Mouse (Mus musculus): ENCODE measurements around the gene Spocd1. TPM values are rescaled to one million over a fixed set of nuclear protein-coding genes. Genes with fewer than 3 reads are reported as not detected.
"Not testable (repeated sequence)": the region's sequence is repeated elsewhere in the genome, so short reads cannot be mapped to it uniquely, and the experiment has no call there.

Spocd1 gene
- total RNA-seq (2021) = 0.86 and 3.4 TPM in 2 replicates
- long read RNA-seq = 0 reads

DNA sequence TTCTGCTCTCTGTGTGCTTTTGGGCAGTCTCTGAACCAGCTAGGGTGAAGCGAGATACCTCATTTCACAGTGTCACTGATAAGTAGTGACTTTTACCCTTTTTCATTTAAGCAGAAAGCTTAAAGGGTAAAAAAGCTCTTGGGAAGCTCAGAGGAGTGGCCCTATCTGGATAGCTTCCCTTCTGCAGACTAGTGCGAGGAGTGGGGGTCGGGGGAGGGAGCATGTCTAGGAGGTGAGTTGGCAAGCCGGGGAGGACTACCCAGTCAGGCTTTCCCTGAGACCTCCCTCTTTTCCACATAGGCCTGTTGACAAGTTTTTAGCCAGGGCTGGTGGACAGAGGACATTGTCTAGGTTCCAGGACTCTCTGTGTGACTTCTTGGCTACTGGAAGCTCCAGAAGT lies at the start of gene Spocd1:
TSS of gene Spocd1 (plus strand) at position 301 of the 400 bp plus-strand sequence.
- no peak for DNase-seq

- no peak for DNase-seq
These were observed 48.4 kb upstream of the Spocd1 start for GRCm38 (mm10) chr4:129880615-129881014.

GRCm38 (mm10) chr4:129881661-129882060 lies 47.4 kb upstream of the Spocd1 start:
- DNase-seq = no peak

- DNase-seq = peak; percentile 33
These were observed 46.3 kb upstream of the Spocd1 start for GRCm38 (mm10) chr4:129882555-129883293.

DNA sequence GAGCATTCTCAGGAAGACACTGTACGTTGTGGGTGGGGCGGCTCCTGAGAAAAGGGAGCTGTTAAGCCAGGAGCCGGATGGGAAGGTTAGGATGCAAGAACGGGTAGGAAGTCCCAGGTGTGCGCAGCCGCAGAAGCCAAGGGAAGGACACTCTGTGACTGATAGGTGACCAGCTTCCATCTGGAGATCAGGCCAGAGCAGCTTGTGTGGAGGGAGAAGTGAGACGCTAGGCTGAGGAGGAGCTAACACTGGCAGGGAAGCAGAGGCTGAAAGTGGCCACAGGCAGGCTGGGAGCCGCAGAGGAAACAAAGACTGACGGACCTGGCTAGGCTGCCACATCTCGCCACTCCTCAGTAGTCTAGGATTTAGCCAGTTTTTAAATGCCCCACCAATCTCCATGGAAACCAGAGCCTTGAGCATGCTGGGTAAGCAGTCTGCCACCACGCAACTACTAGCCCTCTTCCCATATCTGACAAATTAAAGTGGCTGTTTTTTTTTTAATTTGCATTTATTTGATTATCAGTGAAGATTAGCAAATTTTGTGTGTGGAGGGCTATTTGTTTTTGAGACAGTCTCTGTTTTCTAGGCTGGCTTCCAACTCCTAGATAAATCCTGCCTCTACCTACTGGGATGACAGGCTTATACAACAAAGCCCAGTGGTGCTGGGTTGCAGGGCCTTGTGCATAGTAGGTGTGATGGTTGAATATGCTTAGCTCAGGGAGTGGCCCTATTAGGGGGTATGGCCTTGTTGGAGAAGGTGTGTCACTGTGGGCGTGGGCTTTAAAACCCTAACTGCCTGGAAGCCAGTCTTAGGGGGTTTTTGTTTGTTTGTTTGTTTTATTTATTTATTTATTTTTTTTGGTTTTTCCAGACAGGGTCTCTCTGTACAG lies 44.8 kb upstream of the Spocd1 start:
- DNase-seq = no peak

DNA sequence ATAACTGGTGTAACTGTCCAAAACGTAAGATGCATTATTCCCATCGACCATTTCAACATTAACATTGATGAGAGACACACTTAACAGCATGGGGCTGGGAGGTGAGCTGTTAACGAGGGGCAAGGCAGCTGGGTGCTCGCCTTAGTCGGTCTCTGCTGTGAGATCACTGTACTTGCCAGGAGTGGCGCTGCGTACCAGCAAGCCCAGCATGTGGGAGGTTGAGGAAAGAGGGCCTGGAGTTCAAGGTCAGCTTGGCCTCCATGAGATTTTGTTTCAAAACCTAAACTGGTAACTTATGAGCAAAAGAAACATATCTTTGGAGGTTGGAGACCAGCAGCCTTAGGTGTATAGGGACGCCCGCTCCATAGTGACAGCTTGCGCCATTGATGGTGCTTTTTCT lies 39.4 kb upstream of the Spocd1 start:
- DNase-seq = no peak

DNA sequence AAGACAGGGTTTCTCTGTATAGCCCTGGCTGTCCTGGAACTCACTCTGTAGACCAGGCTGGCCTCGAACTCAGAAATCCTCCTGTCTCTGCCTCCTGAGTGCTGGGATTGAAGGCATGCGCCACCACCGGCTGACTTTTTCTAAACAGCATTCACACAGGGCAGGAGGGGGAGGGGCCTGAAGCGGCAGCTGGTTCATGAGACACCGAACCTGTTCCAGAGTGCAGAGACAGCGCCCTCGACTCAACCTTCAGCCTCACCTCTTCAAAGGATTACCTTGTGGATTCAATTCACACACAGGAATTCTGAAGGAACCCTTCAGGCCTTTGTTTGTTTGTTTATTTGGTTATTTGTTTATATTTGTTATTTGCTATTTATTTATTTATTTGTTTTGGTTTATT lies 39.0 kb upstream of the Spocd1 start:
- DNase-seq = no peak

DNA sequence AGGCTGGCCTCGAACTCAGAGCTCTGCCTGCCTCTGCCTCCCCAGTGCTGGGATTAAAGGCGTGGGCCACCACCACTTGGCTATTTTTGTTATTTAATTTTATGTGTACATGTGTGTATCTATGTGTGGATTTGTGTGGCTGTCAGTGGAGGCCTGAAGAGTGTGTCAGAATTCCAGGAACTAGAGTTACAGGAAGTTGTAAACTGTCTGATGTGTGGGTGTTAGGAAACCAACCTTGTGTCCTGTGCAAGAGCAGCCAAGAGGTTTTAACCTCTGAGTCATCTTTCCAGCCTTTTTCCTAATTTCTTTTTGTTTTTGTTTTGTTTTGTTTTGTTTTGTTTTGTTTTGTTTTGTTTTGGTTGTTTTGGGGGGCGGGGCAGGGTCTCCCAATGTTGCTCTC lies 34.2 kb upstream of the Spocd1 start:
- no peak for DNase-seq

DNA sequence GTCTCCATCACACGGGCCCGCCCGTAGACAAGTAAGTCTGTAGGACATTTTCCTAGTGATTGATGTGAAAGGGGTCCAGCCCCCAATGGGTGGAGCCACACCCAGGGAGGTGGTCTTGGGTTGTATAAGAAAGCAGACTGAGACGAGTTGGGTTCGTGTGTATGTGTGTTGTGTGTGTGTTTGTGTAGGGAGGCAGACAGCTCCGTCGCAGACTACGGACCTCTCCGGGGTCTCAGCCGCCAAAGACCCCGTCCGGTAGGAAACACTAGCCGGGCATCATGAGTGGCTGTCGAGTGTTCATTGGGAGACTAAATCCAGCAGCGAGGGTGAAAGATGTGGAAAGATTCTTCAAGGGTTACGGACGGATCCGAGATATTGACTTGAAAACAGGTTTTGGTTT lies 30.2 kb upstream of the Spocd1 start:
- not testable (repeated sequence) for DNase-seq

DNA sequence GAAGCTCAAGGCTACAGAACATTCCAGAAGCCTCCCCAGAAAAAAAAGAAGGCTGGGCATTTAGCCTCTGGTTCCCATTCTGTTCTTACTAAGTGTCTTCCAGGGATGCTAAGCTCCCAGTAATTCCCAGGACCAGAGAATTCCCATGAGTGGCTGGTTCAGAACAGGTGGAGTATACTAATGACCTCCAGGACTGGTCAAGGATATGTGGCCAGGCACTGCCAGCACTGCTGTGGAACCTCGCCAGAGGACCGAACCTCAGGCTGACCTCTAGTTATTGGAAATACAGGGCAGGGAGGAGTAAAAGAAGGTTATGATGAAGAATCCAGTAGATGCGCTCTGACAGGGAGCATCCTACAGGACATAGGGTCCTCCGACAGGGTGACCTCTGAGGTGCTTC lies 26.7 kb upstream of the Spocd1 start:
- no peak for DNase-seq

- DNase-seq = no peak
These were observed 25.5 kb upstream of the Spocd1 start for GRCm38 (mm10) chr4:129903577-129903976.

- no peak for DNase-seq
These were observed 24.0 kb upstream of the Spocd1 start for GRCm38 (mm10) chr4:129905032-129905431.

DNA sequence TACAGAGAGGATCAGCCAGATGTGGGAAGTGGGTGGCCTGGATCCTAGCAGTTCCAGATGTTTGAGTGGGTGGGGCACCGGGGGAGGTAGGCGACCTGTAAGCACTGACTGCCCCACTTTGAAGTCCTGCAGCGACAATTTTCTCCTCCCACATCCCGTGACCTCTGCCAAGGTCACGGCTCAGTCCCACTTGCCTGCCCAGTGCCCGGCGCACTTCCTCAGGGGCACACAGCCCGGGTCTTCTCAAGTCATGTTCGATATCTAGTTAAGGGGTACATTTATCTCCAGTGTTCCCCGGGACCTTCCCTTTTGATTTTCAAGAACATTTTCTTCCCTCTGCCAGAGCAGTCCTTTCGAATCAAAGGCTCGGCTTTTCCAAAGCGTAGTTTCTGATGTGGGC lies 23.0 kb upstream of the Spocd1 start:
- DNase-seq = peak; percentile 67

- DNase-seq = no peak
These were observed 20.2 kb upstream of the Spocd1 start for GRCm38 (mm10) chr4:129908836-129909235.

GRCm38 (mm10) chr4:129909261-129909731 lies 19.8 kb upstream of the Spocd1 start:
- DNase-seq = peak; percentile 50

- DNase-seq = no peak
These were observed 16.1 kb upstream of the Spocd1 start for GRCm38 (mm10) chr4:129912998-129913397.

DNA sequence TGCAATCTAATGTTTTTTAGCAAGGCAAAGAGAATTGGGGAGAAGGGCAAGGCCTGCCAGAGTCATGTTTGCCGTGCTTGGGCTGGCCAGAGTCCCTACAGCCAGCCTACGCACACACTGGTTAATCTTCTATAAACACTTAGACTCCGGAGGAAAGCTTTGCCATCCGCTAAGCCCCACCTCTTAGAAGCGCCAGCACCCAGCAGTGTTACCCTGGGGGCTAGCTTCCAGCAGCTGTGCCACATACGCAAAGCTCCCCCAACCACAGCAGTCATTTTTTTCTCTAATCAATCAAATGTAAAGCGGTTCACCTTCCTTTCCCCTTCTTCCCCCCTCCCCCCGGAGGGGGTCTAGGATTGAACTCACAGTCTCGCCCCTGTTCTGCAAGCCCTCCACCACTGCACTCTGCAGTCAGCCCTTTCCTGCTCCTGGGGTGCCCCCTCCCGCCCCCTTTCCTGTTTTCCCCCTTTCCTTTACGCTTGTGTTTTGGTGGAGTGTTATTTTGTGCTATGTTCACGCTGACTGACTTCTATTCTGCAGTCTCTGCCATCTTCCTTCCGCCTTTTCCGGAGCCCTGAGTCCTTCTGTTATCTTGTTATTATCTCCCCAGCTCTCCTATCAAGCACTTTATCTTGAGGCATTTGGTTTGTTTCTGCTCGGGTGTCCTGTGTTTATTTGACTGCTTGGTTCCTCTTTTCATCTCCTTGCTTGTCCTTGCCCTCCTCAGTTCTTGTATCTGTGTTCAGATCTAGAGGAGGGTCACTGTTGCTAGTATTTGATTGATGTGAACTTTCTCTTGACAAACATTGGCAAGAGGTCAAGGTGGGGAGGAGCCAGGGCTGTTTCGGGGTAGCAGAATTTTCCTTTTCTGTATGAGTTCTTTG lies 15.0 kb upstream of the Spocd1 start:
- DNase-seq = peak; percentile 61

- no peak for DNase-seq
These were observed 14.4 kb upstream of the Spocd1 start for GRCm38 (mm10) chr4:129914686-129915085.

DNA sequence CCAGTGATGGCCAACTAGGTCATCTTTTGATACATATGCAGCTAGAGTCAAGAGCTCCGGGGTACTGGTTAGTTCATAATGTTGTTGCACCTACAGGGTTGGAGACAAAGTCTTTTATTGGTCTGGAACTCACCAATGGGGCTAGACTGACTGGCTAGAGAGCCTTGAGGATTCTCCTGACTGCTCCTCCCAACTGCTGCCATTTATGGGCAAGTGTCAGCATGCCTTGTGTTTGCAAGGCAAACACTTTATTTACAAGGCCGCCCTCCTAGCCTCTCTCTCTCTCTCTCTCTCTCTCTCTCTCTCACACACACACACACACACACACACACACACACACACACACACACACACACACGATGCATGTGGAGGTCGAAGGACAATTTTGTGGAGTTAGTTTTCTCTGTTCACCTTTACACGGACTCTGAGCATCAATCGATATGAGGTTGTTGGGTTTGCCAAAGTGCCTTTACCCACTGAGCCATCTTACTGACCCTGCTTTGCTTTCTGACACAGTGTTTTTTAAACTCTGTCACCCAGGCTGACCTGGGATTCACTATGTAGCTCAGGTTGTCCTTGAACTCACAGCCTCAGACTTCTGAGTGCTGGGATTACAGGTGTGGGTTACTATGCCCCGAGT lies 13.6 kb upstream of the Spocd1 start:
- no peak for DNase-seq

GRCm38 (mm10) chr4:129916159-129916558 lies 12.9 kb upstream of the Spocd1 start:
- peak; percentile 57 for DNase-seq

- peak; percentile 45 for DNase-seq
These were observed 11.9 kb upstream of the Spocd1 start for GRCm38 (mm10) chr4:129917016-129917603.
